8 mouse cellular contexts compared by ENCODE assay signal in genomic region chr7:44428968-44429521, GRCm38 (mm10). TPM values are rescaled to one million over a fixed set of nuclear protein-coding genes. Genes with fewer than 3 reads are reported as not detected.
DNase-seq lines count a peak whose midpoint lies in the region; ATAC-seq and TF ChIP-seq lines count a peak whose summit lies in the region.

Gene Lrrc4b (plus strand): TSS chr7:44429018.

- intact Hi-C loops in left cerebral cortex, adult 2 months (cut with DNase I): loop anchor here (2.0 kb wide), 1 partner anchor 22 kb away; no protein-coding TSS in a partner anchor

- peak within 1 kb of the TSS; percentile 37; the same call in 1 of the 2 replicates for H3K9ac ChIP-seq in kidney, embryonic 15.5 days
- H3K9ac ChIP-seq in heart, embryonic 16.5 days (ENCODE audit: low read length): no peak within 1 kb of the TSS
- peak within 1 kb of the TSS; percentile 95 for H3K9ac ChIP-seq in neural tube, embryonic 15.5 days (replicated peaks)

- peak within 1 kb of the TSS; percentile 50 for H3K4me3 ChIP-seq in kidney, embryonic 15.5 days (replicated peaks)
- peak within 1 kb of the TSS; percentile 55 for H3K4me3 ChIP-seq in heart, embryonic 16.5 days (ENCODE audit: low read length)
- H3K4me3 ChIP-seq in left cerebral cortex, adult 2 months: peak within 1 kb of the TSS; percentile 73
- H3K4me3 ChIP-seq in neural tube, embryonic 15.5 days (replicated peaks): peak within 1 kb of the TSS; percentile 81

- peak within 1 kb of the TSS; percentile 79 for H3K4me2 ChIP-seq in kidney, embryonic 15.5 days
- peak within 1 kb of the TSS; percentile 71 for H3K4me2 ChIP-seq in heart, embryonic 16.5 days (ENCODE audit: low read depth, low read length)
- peak within 1 kb of the TSS; percentile 92 for H3K4me2 ChIP-seq in neural tube, embryonic 15.5 days

- no peak for DNase-seq in kidney, postnatal 36 days
- peak; percentile 72 for DNase-seq in embryo, embryonic 9.5 days (ENCODE audit: extremely low spot score)
- DNase-seq in left cerebral cortex, adult 2 months (ENCODE audit: extremely low spot score in 1 of 2, low spot score in 2 of 2): peak; percentile 83 to 84
- DNase-seq in ovary, postnatal 14 days (ENCODE audit: low spot score): no peak
- DNase-seq in lung, postnatal 25 days (ENCODE audit: low spot score): no peak

- H3K9me3 ChIP-seq in kidney, embryonic 15.5 days (replicated peaks): no peaks in the 10 kb centered on the region
- H3K9me3 ChIP-seq in heart, embryonic 16.5 days (replicated peaks; ENCODE audit: control insufficient read depth, low read length): no peaks in the 10 kb centered on the region
- H3K9me3 ChIP-seq in neural tube, embryonic 15.5 days (replicated peaks): no peaks in the 10 kb centered on the region

- H3K27ac ChIP-seq in kidney, embryonic 15.5 days: no peak within 1 kb of the TSS
- H3K27ac ChIP-seq in heart, embryonic 16.5 days (ENCODE audit: low read length): no peak within 1 kb of the TSS
- peak within 1 kb of the TSS; percentile 94 for H3K27ac ChIP-seq in left cerebral cortex, adult 2 months
- peak within 1 kb of the TSS; percentile 99 for H3K27ac ChIP-seq in neural tube, embryonic 15.5 days (replicated peaks)

- TF ChIP-seq CTCF in left cerebral cortex, adult 2 months (IDR thresholded peaks at IDR 0.05): peak; percentile 1; the same call in 1 of the 2 replicates

- WGBS in kidney, embryonic 15.5 days: 1% methylated on average over 44 of the region's 69 CpGs
- under 1% methylated on average over 61 of the region's 69 CpGs for WGBS in heart, embryonic 16.5 days
- WGBS in neural tube, embryonic 15.5 days: 2% methylated on average over 43 of the region's 69 CpGs

- peaks cover 76% of the 10 kb centered on the region for H3K27me3 ChIP-seq in kidney, embryonic 15.5 days
- peaks cover 56% of the 10 kb centered on the region for H3K27me3 ChIP-seq in heart, embryonic 16.5 days (ENCODE audit: control insufficient read depth, insufficient read depth, low read length)
- H3K27me3 ChIP-seq in neural tube, embryonic 15.5 days (replicated peaks): no peaks in the 10 kb centered on the region

- 0 out of 2 replicates have a peak, but pooled peaks have one; percentile 26 for ATAC-seq in kidney, embryonic 15.5 days (replicated peaks; ENCODE audit: low FRiP score)
- peak; percentile 23; the same call in 1 of the 2 replicates for ATAC-seq in heart, embryonic 16.5 days (replicated peaks; ENCODE audit: extremely low read depth, insufficient read depth, low FRiP score)
- peak; percentile 53 for ATAC-seq in neural tube, embryonic 15.5 days (ENCODE audit: low FRiP score)

- H3K36me3 ChIP-seq in kidney, embryonic 15.5 days: no peaks in the 10 kb centered on the region
- no peaks in the 10 kb centered on the region for H3K36me3 ChIP-seq in heart, embryonic 16.5 days (ENCODE audit: control insufficient read depth, insufficient read depth)
- no peaks in the 10 kb centered on the region for H3K36me3 ChIP-seq in neural tube, embryonic 15.5 days

- peaks cover 21% of the 10 kb centered on the region for H3K4me1 ChIP-seq in kidney, embryonic 15.5 days
- peaks cover 7% of the 10 kb centered on the region; the same call in 1 of the 2 replicates for H3K4me1 ChIP-seq in heart, embryonic 16.5 days (ENCODE audit: control insufficient read depth, insufficient read depth, low read length)
- H3K4me1 ChIP-seq in neural tube, embryonic 15.5 days: peaks cover 61% of the 10 kb centered on the region

RNA-seq across cellular contexts. Expression of gene Lrrc4b, which starts in this region (rescaled TPM):
- polyA plus RNA-seq in kidney, embryonic 15.5 days (2015; fragmentation: Nextera tagmentation; extraction: Ambion mirVana): 0.36 and 0.44 TPM in 2 replicates
- polyA plus RNA-seq in heart, embryonic 16.5 days (2015; fragmentation: Nextera tagmentation; extraction: Ambion mirVana): 1.2 and 1.3 TPM in 2 replicates
- 100 to 1,000 TPM; 278 to 294 TPM for total RNA-seq in left cerebral cortex, adult 2 months (2021)
- 11.0 and 14.9 TPM in 2 replicates for polyA plus RNA-seq in neural tube, embryonic 15.5 days (2015; fragmentation: Nextera tagmentation; extraction: Ambion mirVana)

Comparison
In these comparisons a context has a peak if more than half of its experiments do, and no peak if none do; other contexts are left out.
1. Peak in ATAC-seq, H3K4me3 ChIP-seq, H3K9ac ChIP-seq and H3K4me2 ChIP-seq in kidney, embryonic 15.5 days; RNA of the gene not detected or under 1 TPM.
2. H3K27ac ChIP-seq: peak in left cerebral cortex, adult 2 months (single experiment) and neural tube, embryonic 15.5 days (single experiment); none in kidney, embryonic 15.5 days (single experiment) and heart, embryonic 16.5 days (single experiment).
3. DNase-seq: peak in embryo, embryonic 9.5 days (single experiment) and left cerebral cortex, adult 2 months (2 of 2); none in kidney, postnatal 36 days (0 of 2), ovary, postnatal 14 days (single experiment) and lung, postnatal 25 days (single experiment).
4. Peak in every context shown above with its lines, with median percentiles within 50 percentile points of each other: ATAC-seq, H3K4me2 ChIP-seq and H3K4me3 ChIP-seq.